Mouse (Mus musculus) c-Kit-positive CD71-negative TER-119-negative erythroid progenitor cells, embryonic 14.5 days (primary cell): ENCODE results near the gene Aff3.

Source experiments
- DNase-seq: peaks from one replicate; pipeline ENCODE4 v3.0.0-alpha.2; 2013; ENCODE audit warnings: low read depth

Aff3 gene

GRCm38 (mm10) chr1:38268246-38269042 lies 396.3 kb downstream of the Aff3 start:
- no peak for DNase-seq

GRCm38 (mm10) chr1:38263251-38263650 lies 401.5 kb downstream of the Aff3 start:
- no peak for DNase-seq

GRCm38 (mm10) chr1:38262362-38263154 lies 402.2 kb downstream of the Aff3 start:
- no peak for DNase-seq

- no peak for DNase-seq
These were observed 403.7 kb downstream of the Aff3 start for GRCm38 (mm10) chr1:38261076-38261475.

- DNase-seq, result no peak
These were observed 405.0 kb downstream of the Aff3 start for GRCm38 (mm10) chr1:38259541-38260338.

- DNase-seq, result no peak
These were observed 410.3 kb downstream of the Aff3 start for GRCm38 (mm10) chr1:38254426-38254825.

GRCm38 (mm10) chr1:38252766-38253079 lies 412.0 kb downstream of the Aff3 start:
- DNase-seq, result peak; percentile 10

GRCm38 (mm10) chr1:38252031-38252765 lies 412.6 kb downstream of the Aff3 start:
- no peak for DNase-seq

GRCm38 (mm10) chr1:38251448-38251847 lies 413.3 kb downstream of the Aff3 start:
- DNase-seq, result no peak

GRCm38 (mm10) chr1:38250246-38250645 lies 414.5 kb downstream of the Aff3 start:
- no peak for DNase-seq

- no peak for DNase-seq
These were observed 415.2 kb downstream of the Aff3 start for GRCm38 (mm10) chr1:38249561-38249960.

GRCm38 (mm10) chr1:38248027-38248426 lies 416.7 kb downstream of the Aff3 start:
- DNase-seq, result no peak

- DNase-seq, result no peak
These were observed 422.2 kb downstream of the Aff3 start for GRCm38 (mm10) chr1:38242559-38242958.

- no peak for DNase-seq
These were observed 423.0 kb downstream of the Aff3 start for GRCm38 (mm10) chr1:38241801-38242200.

- no peak for DNase-seq
These were observed 423.5 kb downstream of the Aff3 start for GRCm38 (mm10) chr1:38241221-38241666.

GRCm38 (mm10) chr1:38240438-38241220 lies 424.1 kb downstream of the Aff3 start:
- no peak for DNase-seq

- no peak for DNase-seq
These were observed 425.2 kb downstream of the Aff3 start for GRCm38 (mm10) chr1:38239516-38239915.

GRCm38 (mm10) chr1:38237831-38238230 lies 426.9 kb downstream of the Aff3 start:
- DNase-seq, result no peak

- DNase-seq, result no peak
These were observed 427.5 kb downstream of the Aff3 start for GRCm38 (mm10) chr1:38237027-38237787.

- no peak for DNase-seq
These were observed 431.6 kb downstream of the Aff3 start for GRCm38 (mm10) chr1:38233121-38233520.
